Mouse (Mus musculus) stomach, postnatal 0 days (tissue): ENCODE data around the gene Zc3h18.
A peak's percentile ranks its signal among the peaks of the same experiment; 100 is the strongest.

Experiments used
- CTCF ChIP-seq: IDR thresholded peaks from 2 replicates; pipeline ENCODE4 v1.5.1; 2016; ENCODE audit warnings: antibody characterized with exemption, low read depth, mild to moderate bottlenecking, moderate library complexity
- EP300 ChIP-seq: optimal IDR thresholded peaks from 2 replicates; pipeline ENCODE3; 2016; ENCODE audit warnings: antibody characterized with exemption

DNA sequence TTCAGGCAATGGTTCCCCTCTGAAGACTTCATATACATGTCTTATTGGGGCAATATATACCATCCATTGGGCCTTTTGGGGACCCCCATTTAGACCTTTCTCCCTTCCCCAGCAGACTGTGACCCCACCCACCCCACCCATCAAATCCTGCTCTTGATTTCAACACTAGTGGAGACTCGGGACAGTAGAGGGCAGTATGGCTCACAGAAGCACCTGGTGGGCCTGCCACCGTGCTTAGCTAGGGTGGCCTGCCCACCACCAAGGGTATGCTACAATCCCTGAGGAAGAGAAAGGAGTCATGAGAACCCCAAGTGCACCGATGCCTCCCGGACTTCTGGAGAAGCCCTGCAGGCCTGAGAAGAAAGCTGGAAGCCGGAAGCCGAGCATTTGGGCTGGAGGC is 37.6 kb upstream of the Zc3h18 start:
- TF ChIP-seq CTCF: peak; percentile 56
- no peak for TF ChIP-seq EP300
